Mouse (Mus musculus): ENCODE data around the gene Son.

The Son gene

DNA sequence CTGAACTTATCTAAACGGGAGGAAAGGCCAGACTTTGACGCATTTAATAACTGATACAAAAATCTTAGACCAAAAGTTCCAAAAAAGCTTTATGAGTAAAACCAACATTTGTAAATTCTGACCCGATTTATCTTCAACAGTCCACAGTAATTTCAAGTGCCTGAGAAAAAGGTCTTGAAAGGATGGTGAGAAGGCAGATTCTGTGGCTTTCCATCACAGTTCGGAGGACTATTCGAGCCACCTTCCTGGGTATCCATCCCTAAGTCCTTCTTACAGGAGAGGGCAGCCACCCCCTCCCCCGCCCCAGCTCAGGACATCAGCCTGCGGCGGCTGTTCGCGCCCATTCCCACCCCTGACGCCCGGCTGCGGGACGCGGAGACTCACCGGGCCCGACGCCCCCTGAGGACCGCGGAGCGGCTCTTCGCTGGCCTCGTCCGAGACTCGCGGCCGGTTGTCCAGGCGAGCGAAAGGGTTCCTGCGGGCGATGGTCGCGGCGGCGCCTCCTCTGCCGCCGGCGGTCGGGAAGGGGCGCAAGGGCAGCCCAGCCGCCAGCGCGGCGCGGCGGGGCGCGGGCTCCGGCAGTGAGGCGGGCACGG, 40.8 kb downstream of the Son start:
- no peak for DNase-seq (ENCODE audit: low spot score)

DNA sequence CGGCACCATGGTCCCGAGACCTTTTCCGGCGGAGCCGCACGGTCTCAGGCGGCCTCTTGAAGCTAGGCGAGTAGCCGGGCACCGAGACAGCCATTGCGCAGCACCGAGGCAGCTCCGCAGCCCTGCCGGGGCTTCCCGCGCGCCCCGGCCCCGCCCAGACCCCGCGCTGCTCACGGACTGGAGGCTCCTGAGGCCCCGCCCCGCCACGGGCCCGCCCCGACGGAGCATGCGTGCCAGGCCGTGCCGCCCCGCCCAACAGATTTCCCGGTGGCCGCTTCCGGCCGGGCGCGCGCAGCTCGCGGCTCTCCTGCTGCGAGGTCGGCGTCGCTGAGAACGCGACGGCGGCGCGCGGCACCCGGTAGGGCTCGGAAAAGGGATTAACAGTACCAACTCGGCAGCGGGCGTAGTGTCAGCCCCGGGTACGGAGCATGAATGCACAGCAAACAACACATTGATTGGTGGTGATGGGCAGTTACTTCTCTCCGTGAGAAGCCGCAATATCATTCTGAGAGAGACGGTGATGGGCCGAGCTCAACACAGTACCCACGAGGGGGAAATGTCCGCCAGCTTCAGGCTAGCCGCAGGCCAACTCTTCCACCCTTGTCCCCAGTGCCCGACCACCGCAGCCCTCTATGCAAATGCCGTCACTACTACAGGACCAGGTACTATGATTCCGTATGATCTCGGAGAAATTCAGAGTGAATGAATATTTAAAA, 41.5 kb downstream of the Son start, which contains the start of gene Donson:
Donson (minus strand) TSS at position 152 of the 716 bp plus-strand sequence.
- DNase-seq (ENCODE audit: low spot score) = peak; percentile 92

GRCm38 (mm10) chr16:91689791-91690190, 42.5 kb downstream of the Son start:
- no peak for DNase-seq (ENCODE audit: low spot score)

GRCm38 (mm10) chr16:91694455-91695084, 47.3 kb downstream of the Son start:
- DNase-seq (ENCODE audit: low spot score) = peak; percentile 84

GRCm38 (mm10) chr16:91695108-91695755, 47.9 kb downstream of the Son start:
- DNase-seq (ENCODE audit: low spot score) = no peak

DNA sequence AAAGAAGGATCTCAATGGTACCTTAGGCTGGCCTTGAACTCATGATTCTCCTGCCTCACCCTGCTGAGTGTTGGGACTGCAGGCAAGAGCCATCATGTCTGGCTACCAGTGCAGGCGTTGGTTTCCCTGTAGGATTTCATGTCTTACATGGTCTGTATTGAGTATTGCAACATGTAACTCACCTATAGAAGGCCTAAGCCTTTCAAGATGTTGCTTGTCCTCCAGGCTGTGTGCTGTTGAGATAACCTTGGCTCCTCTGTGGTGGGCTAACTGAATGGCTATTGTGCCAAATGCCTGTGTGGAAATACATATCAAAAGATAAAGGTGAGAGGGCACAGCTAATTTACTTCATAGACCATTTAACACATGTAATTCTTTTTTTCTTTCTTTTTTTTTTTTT, 51.7 kb downstream of the Son start:
- no peak for DNase-seq (ENCODE audit: low spot score)

GRCm38 (mm10) chr16:91701908-91702307, 54.6 kb downstream of the Son start:
- DNase-seq (ENCODE audit: low spot score) = no peak

- DNase-seq (ENCODE audit: low spot score) = no peak
Observed at GRCm38 (mm10) chr16:91702771-91703188, 55.5 kb downstream of the Son start.

- no peak for DNase-seq (ENCODE audit: low spot score)
Observed at GRCm38 (mm10) chr16:91704603-91705340, 57.5 kb downstream of the Son start.

DNA sequence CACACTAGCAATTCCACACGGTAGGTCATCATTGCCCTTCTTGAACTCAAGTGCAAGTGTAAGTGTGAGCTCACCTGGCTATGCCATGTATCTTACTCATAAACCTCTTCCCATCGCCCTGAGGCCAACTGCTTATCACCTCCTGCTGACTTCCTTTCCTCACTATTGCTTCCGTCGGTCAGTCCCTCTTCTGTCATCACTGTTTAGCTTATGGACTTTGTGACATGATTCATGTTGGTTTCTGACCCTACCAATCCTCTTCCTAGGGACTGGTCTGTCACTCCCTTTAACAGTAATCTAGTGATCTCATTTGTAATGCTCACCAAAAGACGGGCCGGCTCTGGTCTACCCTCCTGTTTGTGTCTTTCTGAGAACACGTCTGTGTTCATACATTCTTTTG, 62.9 kb downstream of the Son start:
- no peak for DNase-seq (ENCODE audit: low spot score)

DNA sequence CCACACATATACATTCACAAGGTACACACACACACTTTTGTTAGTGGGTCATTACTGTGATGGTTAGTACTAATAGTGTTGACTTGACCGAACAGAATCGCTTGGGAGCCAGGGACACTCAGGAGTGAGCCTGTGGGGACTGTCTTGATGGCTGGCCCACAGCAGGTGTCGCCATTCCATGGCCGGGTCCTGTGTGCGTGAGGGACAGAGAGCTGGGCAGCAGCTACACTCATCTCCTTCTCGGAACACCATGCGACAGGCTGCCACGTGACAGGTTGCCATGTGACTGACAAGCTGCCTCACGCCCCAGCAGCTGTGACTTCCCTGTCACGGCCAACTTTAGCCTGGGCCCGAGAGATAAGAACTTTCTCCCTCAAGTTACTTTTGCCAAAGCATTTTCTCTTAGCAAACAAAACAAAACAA, 69.6 kb downstream of the Son start:
- no peak for DNase-seq (ENCODE audit: low spot score)

DNA sequence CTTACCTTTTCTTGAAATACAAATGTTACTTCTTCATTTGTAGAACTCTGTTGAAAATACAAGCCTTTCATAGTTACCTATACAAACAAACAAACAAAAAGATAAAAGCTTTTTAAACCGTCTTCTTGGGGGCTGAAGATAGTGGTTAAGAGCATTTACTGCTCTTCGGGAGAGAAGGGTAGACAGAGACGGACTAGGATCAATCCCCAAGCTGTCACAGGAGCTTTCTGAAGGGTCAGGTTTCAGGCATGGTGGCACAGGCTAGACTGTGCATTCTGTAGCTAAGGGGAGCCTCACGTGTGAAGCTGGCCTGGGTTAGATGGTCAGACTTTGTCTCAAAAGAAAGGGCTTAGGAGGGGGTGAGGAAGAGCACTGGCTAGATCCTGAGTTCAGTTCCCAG, 70.1 kb downstream of the Son start:
- no peak for DNase-seq (ENCODE audit: low spot score)

GRCm38 (mm10) chr16:91724247-91724646, 76.9 kb downstream of the Son start:
- DNase-seq (ENCODE audit: low spot score) = peak; percentile 61

GRCm38 (mm10) chr16:91727433-91727832, 80.1 kb downstream of the Son start:
- peak; percentile 85 for DNase-seq (ENCODE audit: low spot score)

- peak; percentile 100 for DNase-seq (ENCODE audit: low spot score)
Observed at GRCm38 (mm10) chr16:91728123-91729065, 81.1 kb downstream of the Son start, which contains the start of gene Cryzl1. Gene Cryzl1, minus strand, starts transcription at chr16:91728975.

Data from adipocyte (in vitro differentiated cells).